Mouse (Mus musculus): Measurements from ENCODE around the gene Hkdc1. TPM values are rescaled to one million over a fixed set of nuclear protein-coding genes. Genes with fewer than 3 reads are reported as not detected.

Hkdc1 gene
- polyA plus RNA-seq, 1 experiment, result 0.02 TPM

DNA sequence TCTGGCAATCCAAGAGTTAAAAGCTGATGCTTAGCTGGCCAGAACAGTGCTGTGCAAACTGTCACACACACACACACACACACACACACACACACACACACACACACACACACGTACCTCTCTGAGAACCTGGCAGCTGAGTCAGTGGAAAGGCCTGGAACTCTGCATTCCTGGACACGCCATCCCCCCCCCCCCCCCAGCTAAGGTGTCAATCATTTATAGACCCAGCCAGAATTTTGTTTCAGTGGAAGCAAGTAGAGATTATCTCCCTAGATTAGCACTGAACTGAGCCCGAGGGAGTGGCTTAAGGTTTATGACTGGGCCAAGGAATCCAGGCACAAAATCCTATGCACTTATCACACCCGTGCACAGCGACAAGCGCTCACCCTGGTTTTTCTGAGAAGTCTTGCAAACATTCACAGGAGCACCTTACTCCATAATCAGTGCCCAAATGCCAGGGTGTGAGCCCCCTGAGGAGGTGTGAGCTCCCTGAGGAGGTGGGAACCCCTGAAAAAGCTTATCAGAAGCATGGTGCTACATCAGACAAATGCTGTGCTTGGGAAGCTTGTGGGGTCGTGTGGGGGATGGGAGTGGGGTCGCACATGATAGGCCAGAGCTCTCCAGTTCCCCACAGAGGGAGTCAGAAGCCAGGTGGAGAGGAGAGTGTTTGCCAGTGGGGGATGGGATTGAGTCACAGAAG lies 9.2 kb downstream of the Hkdc1 start:
- Histone ChIP-seq H3ac (ENCODE audit: control insufficient read depth, insufficient read length) (no peak overlapping the region), H3K36me3 (ENCODE audit: control insufficient read depth, insufficient read depth) (no peaks in the 10 kb centered on the region), H3K79me2 (ENCODE audit: control insufficient read depth, insufficient read depth) (no peaks in the 10 kb centered on the region), H3K4me3 (no peak overlapping the region), H3K4me2 (ENCODE audit: low read depth) (no peak overlapping the region), H3K27me3 (ENCODE audit: control insufficient read depth, insufficient read depth, insufficient read length) (peaks cover 21% of the 10 kb centered on the region)
- TF ChIP-seq MAX (IDR thresholded peaks at IDR 0.05; ENCODE audit: low read depth), result no peak
- TF ChIP-seq E2F4 (IDR thresholded peaks at IDR 0.05; ENCODE audit: insufficient read depth), result no peak
- TF ChIP-seq TCF3 (IDR thresholded peaks at IDR 0.05; ENCODE audit: insufficient read length, low read depth), result no peak
- no peak for TF ChIP-seq POLR2A (IDR thresholded peaks at IDR 0.05; ENCODE audit: insufficient read length, low read depth)
- no peak for TF ChIP-seq POLR2AphosphoS2 (IDR thresholded peaks at IDR 0.05; ENCODE audit: insufficient read length, low read depth)
- TF ChIP-seq TCF12 (IDR thresholded peaks at IDR 0.05; ENCODE audit: insufficient read depth, poor library complexity, severe bottlenecking), result no peak
- TF ChIP-seq USF1 (IDR thresholded peaks at IDR 0.05; ENCODE audit: low read depth), result no peak
- no peak for TF ChIP-seq REST (IDR thresholded peaks at IDR 0.05; ENCODE audit: insufficient read depth, insufficient read length)
- no peak for TF ChIP-seq MYOD1 (IDR thresholded peaks at IDR 0.05; ENCODE audit: control insufficient read depth in 1 of 3, insufficient read length in 2 of 3, low read depth in 2 of 3)
- no peak for TF ChIP-seq MYOG (IDR thresholded peaks at IDR 0.05; ENCODE audit: control insufficient read depth in 1 of 3, insufficient read depth in 1 of 3, insufficient read length in 2 of 3, low read depth in 2 of 3)
- no peak for TF ChIP-seq SRF (IDR thresholded peaks at IDR 0.05; ENCODE audit: control insufficient read depth, insufficient read length, low read depth)
- TF ChIP-seq CEBPB (IDR thresholded peaks at IDR 0.05; ENCODE audit: insufficient read depth, poor library complexity, severe bottlenecking), result no peak

DNA sequence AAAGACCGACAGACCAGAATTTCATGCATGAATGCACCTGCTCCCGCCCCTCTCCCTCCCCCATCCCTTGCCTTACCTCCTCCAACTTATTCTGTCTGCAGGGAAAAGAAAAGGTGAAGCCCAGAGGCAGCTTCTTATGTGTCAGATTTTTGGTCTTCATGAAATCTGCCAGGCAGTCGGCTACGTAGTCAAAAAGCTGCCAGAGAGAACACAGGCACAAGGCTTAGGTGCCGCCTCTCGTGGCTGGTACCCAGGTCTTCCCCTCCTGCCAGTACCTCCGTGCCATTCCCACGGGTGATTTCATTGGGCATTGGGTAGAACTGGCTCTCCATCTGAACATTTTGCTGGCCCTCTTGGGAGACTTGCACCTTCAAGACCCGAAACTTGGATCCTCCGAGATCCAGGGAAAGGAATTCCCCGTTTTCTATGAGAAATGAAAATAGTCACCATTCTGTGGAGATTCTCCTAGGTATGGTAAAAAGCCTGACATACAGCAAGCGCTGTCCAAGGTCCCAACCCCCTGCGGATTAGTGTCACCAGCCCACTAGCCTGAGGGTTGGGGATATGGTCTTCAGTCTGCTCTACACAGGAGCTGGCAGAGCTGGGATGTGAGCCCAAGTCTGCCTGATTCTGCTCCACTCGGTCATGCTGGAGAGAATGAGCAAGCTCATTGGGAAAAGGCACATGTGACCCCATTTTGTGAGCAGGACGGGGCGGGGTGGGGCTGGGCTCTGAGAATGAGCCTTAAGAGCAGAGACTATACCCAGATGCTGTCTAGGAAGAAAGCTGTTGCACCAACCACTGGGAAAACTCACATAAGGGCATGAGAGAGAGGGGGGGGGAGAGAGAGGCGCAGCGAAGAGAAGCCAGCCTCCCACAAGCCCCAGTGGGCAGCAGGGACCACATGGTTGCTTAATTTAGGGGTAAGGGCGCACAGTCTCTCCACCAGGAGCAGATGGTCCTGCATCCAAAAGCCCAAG lies 10.6 kb downstream of the Hkdc1 start:
- Histone ChIP-seq H3K79me2 (ENCODE audit: control insufficient read depth, insufficient read depth) (no peaks in the 10 kb centered on the region), H3ac (ENCODE audit: control insufficient read depth, insufficient read length) (no peak overlapping the region), H3K27me3 (ENCODE audit: control insufficient read depth, insufficient read depth, insufficient read length) (peaks cover 30% of the 10 kb centered on the region), H3K4me2 (ENCODE audit: low read depth) (no peak overlapping the region), H3K36me3 (ENCODE audit: control insufficient read depth, insufficient read depth) (no peaks in the 10 kb centered on the region), H3K4me3 (no peak overlapping the region)
- TF ChIP-seq REST (IDR thresholded peaks at IDR 0.05; ENCODE audit: insufficient read depth, insufficient read length) (peak; percentile 63), POLR2AphosphoS2 (IDR thresholded peaks at IDR 0.05; ENCODE audit: insufficient read length, low read depth) (no peak), MYOG (IDR thresholded peaks at IDR 0.05; ENCODE audit: control insufficient read depth in 1 of 3, insufficient read depth in 1 of 3, insufficient read length in 2 of 3, low read depth in 2 of 3) (no peak), E2F4 (IDR thresholded peaks at IDR 0.05; ENCODE audit: insufficient read depth) (no peak)

DNA sequence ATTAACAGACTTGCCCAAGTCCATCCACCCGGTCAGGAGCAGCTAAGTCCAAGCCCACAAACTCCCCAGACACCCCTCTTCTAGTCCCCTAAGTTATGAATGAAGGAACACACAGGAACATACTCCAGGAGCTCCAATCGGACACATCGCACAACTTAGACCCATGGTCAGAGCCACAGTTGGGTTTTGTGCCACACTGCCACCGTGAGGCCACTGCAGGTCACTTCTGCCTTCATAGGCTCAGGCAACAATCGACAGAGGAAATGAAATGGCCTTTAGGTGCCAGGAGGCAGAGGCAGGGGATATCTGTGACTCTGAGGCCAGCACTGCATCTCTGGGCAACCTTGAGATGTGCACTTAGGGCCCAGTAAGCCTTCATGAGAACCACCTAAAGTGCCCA lies 11.3 kb downstream of the Hkdc1 start:
- Histone ChIP-seq H3K27me3 (ENCODE audit: control insufficient read depth, insufficient read depth, insufficient read length) (peaks cover 34% of the 10 kb centered on the region), H3ac (ENCODE audit: control insufficient read depth, insufficient read length) (no peak overlapping the region), H3K36me3 (ENCODE audit: control insufficient read depth, insufficient read depth) (no peaks in the 10 kb centered on the region), H3K4me3 (no peak overlapping the region), H3K4me2 (ENCODE audit: low read depth) (no peak overlapping the region), H3K79me2 (ENCODE audit: control insufficient read depth, insufficient read depth) (no peaks in the 10 kb centered on the region)
- TF ChIP-seq REST (IDR thresholded peaks at IDR 0.05; ENCODE audit: insufficient read depth, insufficient read length) (no peak), MYOD1 (IDR thresholded peaks at IDR 0.05; ENCODE audit: control insufficient read depth in 1 of 3, insufficient read length in 2 of 3, low read depth in 2 of 3) (no peak), POLR2AphosphoS2 (IDR thresholded peaks at IDR 0.05; ENCODE audit: insufficient read length, low read depth) (no peak), TCF12 (IDR thresholded peaks at IDR 0.05; ENCODE audit: insufficient read depth, poor library complexity, severe bottlenecking) (no peak), MAX (IDR thresholded peaks at IDR 0.05; ENCODE audit: low read depth) (no peak), SRF (IDR thresholded peaks at IDR 0.05; ENCODE audit: control insufficient read depth, insufficient read length, low read depth) (no peak), USF1 (IDR thresholded peaks at IDR 0.05; ENCODE audit: low read depth) (no peak), CEBPB (IDR thresholded peaks at IDR 0.05; ENCODE audit: insufficient read depth, poor library complexity, severe bottlenecking) (no peak), MYOG (IDR thresholded peaks at IDR 0.05; ENCODE audit: control insufficient read depth in 1 of 3, insufficient read depth in 1 of 3, insufficient read length in 2 of 3, low read depth in 2 of 3) (no peak), E2F4 (IDR thresholded peaks at IDR 0.05; ENCODE audit: insufficient read depth) (no peak), TCF3 (IDR thresholded peaks at IDR 0.05; ENCODE audit: insufficient read length, low read depth) (no peak), POLR2A (IDR thresholded peaks at IDR 0.05; ENCODE audit: insufficient read length, low read depth) (no peak)

DNA sequence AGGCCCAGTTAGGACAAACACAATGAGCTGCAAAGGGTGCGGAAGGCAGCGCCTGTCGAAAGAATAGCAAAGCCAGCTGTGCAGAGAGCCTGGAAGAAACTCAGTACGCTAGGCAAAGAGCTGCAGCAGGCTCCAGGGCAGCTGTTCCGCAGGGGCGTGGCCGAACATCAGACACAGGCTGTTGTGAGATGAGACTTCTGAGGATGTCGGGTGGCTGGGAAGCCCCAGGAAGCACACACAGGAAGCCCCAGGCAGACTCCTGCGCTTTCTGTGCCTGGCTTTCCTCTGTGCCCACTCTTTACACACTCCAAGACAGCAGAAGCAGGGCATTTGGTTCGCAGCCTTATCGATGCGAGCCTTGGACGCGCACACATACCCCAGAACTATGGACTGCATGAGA lies 17.4 kb downstream of the Hkdc1 start:
- Histone ChIP-seq H3ac (ENCODE audit: control insufficient read depth, insufficient read length) (no peak overlapping the region), H3K36me3 (ENCODE audit: control insufficient read depth, insufficient read depth) (no peaks in the 10 kb centered on the region), H3K4me3 (no peak overlapping the region), H3K4me2 (ENCODE audit: low read depth) (peak overlapping the region; percentile 66), H3K27me3 (ENCODE audit: control insufficient read depth, insufficient read depth, insufficient read length) (peaks cover 37% of the 10 kb centered on the region), H3K79me2 (ENCODE audit: control insufficient read depth, insufficient read depth) (no peaks in the 10 kb centered on the region)
- TF ChIP-seq MYOD1 (IDR thresholded peaks at IDR 0.05; ENCODE audit: control insufficient read depth in 1 of 3, insufficient read length in 2 of 3, low read depth in 2 of 3) (peak in 2 of 3 experiments; percentile 62 to 80), MAX (IDR thresholded peaks at IDR 0.05; ENCODE audit: low read depth) (no peak), MYOG (IDR thresholded peaks at IDR 0.05; ENCODE audit: control insufficient read depth in 1 of 3, insufficient read depth in 1 of 3, insufficient read length in 2 of 3, low read depth in 2 of 3) (peak in 2 of 3 experiments; percentile 77 to 81)
